Mouse (Mus musculus) cerebellum, postnatal 25 days (tissue): ENCODE data around the gene Psmc3ip.

Experiments used
- DNase-seq, 2 experiments: peaks; one replicate each; pipeline ENCODE4 v3.0.0; 2021; ENCODE audit warnings: mixed read lengths in 2 of 2

The Psmc3ip gene

DNA sequence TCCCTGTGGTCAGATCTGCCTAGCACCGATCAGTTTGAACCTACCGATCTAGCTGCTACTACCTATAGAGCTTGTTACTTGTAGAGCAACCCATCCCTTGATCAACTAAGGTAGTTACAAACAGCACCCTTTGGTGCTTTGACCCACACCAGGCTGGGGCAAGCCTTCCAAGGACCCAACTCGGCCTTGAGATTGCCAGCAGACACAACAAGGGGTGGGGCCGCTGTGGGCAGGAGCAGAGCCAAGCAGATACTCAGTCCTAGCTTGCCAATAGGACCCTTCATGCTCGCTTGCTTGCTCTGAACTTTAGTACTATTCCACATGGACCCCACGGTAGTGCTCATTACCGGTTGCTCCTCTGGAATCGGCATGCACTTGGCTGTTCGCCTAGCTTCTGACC is 17.1 kb downstream of the Psmc3ip start, which contains the start of gene Hsd17b1:
TSS of gene Hsd17b1 (plus strand) at position 291 of the 400 bp plus-strand sequence.
- DNase-seq, result no peak

DNA sequence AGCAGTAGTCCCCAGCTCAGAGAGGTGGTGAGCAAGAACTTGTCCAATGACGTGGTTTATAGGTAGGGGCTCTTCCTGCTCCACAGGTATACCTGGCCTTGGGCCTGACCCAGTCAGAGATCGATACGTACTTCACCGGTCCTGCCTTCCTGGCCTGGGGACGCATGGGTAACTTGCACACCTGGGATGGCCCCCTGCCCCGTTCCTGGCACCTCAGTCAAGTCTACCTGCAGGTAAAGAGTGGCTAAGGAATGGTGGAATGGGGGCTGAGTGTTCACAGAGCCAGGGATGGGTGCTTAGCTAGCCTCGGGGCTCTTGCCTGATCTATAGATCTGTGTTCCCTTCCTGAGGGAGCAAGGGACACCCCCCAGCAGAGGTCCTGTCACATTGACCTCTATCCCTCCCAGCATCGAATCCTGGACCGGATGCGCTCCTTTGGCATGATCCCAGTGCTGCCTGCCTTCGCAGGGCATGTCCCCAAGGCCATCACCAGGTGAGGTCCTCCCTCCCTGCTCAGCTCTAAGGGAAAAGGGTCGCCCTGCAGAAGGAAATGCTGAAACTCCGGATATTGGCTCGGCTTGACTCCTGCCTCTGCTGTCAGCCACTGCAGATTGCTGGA is 23.3 kb downstream of the Psmc3ip start:
- peak in 1 of 2 experiments; percentile 38 for DNase-seq

DNA sequence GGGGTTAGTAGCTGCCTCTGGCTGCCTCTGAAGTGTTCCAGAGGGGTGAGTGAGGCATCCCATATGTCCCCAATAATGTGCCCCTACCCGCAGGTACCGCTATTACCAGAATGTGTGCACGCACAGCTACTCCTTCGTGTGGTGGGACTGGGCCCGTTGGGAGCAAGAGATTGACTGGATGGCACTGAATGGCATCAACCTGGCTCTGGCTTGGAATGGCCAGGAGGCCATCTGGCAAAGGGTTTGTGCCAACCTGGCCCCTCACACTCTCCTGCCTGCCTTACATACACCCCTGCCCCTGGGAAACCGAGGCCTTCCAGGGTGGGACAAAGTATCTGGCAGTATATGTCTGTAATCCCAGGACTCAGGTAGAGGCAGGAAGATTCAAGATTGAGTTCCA is 24.2 kb downstream of the Psmc3ip start:
- DNase-seq, result peak in 1 of 2 experiments; percentile 52

DNA sequence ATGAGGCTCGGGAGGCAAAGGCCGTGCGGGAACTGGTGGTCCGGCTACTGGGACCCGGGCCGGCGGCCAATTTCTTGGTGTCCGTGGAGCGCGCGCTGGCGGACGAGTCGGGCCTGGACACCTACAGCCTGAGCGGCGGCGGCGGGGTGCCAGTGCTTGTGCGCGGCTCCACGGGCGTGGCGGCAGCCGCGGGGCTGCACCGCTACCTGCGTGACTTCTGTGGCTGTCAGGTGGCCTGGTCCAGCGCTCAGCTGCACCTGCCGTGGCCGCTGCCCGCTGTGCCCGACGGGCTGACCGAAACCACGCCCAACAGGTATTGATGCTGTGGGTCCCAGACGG is 25.1 kb downstream of the Psmc3ip start:
- DNase-seq, result no peak

DNA sequence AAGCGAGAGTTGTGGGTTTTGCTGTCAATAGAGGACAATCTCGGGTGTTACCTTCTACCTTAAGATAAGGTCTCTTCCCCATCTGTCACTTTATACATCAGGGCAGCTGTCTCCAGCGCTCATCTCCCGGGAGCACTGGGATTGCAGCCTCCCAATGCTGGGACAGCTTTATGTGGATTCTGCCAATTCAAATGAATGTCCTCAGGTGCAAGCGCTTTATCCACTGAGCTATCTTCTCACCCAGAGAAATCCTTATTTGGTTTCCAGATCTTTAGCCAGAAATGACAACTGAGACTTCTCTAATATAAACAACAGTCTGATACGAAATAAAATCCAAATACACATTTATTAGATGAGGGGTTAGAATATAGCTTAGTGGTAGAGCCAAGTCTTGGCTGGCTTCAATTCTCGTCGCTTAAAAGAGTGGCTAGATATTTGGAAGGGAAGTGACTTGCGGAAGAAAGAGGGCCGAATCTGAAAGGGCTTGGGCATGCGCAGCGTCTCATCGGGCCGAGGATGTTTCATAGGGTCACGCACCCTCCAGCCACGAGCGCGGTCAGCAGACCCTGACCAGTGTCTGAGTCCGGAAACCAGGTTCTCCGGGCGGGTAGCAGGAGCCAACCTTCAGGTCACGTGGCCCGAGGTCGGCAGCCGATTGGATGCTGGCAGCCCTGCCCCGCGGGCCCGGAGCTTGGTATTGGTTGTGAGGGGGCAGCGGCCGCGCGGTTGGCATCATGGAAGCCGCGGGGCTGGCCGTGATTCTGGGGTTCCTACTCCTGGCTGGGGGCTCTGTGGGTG is 25.6 kb downstream of the Psmc3ip start, which contains the start of gene Naglu:
TSS of gene Naglu (plus strand) at position 622 of the 798 bp plus-strand sequence.
- peak; percentile 97 to 98 for DNase-seq

DNA sequence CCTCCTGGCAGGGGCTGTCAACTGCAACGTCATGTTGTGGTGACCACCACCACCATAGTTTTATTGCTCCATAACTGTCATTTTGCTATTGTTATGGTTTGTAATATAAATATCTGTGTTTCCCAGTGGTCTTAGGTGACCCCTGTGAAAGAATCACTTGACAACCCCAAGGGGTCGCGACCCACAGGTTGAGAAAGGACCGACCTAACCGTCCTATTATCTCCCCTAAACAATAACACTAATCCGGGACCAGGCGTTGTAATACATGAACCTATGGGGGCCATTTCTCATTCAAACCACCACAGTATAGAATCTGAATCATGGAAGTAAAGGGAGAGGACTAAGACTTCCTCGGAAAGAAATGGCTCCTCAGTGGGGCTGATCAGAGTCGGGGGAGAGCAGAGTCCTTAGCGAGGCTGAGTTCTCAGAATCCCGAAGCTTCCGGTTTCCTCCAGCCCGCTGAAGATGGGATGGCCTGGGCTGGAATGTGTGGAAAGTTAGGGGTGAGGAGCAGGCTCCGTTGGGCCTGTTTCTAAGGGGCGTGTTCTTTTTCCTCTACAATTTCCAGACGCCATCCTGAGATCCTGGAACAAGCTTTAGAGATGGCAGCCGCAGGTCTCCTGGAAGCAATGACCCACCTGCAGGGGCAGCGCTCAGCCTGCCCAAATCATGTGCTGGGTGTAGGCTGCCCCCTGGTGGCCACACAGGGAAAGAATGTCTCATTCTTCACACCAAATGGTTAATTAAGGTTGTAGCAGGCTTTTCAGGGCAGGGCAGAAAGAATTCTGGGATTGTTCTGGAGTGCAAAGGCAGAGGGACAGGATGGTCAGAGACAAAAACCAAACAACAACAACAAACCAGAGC is 28.5 kb downstream of the Psmc3ip start:
- DNase-seq, result peak; percentile 91 to 94

DNA sequence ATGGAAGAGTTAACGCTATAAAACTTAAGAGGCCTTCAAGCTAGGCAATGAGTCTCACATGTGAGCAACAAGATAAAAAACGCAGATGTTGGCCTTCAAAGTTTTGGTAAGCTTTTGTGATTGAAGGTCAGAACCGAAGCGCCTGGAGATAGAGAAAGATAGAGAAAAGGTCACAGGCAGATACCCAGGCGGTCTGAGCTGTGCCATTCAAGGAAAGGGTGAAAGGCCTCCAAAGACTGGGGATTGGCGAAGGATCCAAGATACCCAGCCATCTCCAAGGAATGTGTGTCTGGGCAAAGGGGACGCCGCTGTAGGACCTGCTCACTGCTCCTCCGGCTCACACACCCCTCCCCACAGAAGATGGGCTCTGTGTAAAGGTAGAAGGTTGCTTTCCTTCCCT is 30.2 kb downstream of the Psmc3ip start:
- no peak for DNase-seq

DNA sequence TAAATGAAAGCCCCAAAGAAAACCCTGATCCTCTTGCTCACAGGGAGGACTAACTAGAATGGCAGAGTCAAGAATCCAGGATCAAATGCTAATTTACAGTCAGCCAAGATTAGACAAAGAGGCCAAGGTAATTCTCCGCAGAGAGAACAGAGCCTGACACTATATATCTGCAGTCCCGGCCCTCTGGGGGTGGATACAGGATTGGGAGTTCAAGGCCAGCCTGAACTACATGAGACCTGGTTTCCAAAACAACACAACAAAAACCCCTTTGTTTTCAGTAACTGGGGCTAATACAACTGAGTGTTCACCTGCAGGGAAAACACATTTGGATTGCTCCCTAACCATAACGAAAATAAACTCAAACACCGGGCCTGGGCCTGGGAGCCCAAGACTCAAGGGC is 30.8 kb downstream of the Psmc3ip start:
- no peak for DNase-seq

DNA sequence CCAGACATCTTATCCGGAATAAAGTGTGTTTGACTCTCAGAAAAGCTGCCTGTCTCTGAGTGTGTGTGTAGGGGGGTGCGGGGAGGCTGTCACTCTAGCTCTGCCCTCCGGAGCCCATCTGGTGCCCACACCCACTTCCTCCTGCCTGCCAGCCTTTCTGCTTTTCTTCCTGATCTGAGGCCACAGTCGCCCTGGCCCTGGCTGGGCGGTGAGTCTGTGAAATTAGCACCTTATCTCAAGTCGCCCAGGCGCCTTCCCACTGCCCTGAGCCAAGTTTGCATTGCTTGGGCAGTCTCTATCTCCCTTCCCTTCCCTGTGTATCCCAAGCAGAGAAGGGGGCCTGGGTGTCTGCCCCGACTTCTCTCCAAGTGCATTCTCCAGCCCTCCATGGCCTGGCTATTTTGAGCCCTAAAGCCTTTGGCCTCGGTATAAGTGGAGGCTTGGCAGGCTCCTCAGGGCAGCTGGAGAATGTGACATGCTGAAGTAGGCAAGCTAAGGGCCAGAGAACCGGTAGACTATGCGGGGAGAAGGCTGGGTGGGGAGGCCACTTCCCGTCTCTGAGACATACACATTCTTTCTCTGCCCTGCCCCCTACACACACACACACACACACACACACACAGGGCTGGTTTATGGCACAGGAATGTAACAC is 31.4 kb downstream of the Psmc3ip start:
- DNase-seq, result peak; percentile 76 to 79

DNA sequence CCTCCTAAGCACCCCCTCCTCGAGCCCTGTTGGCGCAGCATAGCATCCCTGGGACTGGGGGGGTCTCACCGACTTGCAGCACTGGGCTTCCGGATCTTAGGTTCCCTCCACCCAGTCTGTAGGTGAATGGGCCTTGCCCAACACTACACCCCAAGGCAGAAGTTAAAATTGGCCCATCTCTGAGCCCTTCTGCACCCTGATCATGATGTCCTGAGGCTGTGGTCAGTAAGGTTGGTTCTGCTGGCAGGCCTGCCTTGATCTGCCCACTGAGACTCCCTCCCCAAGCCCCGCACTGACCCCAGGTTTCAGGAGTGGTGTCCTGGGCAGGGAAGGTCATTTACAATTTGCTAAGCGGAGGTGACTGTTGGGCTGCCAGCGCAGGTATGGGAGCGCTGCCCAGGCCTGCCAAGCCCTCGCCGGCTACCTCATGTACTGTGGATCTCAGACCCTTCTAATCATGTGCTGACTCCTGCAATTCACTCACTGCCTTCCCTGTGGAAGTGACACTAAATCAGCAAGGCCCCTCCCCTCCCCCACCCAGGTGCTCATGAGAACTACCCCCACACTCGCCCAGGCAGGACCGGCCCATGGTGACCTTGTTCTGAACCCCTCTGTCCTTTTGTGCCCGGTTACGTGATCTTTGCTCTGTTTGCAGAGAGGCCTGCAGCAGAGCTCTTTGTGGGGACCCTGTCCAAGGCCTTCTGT is 32.1 kb downstream of the Psmc3ip start:
- peak in 1 of 2 experiments; percentile 54 for DNase-seq

DNA sequence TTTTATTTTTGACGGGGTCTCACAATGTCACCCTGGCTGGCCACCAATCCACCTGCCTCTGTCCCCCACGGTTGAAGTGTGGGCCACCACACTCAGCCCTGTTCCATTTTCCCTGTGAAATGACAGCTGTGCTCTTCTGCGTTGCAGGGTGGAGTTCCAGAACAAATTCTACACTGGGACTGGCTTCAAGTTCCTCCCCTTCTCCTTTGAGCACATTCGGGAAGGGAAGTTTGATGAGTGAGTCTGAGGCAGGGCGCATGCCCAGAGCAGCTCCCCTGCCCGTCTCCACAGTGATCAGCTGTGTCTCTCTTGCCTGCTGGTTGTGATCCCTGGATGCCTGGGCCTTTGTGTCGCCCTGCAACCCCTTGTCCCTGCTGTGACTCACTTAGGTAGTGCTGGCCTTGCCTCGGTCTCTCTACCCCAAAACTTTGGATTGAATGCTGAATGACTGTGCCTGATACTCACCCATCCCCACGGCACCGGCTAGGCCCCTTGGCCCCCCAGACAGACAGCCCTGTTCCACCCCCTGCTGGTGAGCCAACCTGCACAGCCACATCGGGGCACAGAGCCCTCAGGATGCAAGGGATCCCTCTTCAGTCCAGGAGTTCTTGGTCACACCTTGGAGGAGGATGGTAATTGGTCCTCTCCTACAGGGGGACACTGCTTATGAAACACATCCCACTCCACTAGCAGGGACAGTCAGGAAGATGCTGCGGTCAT is 32.9 kb downstream of the Psmc3ip start:
- peak in 1 of 2 experiments; percentile 40 for DNase-seq

DNA sequence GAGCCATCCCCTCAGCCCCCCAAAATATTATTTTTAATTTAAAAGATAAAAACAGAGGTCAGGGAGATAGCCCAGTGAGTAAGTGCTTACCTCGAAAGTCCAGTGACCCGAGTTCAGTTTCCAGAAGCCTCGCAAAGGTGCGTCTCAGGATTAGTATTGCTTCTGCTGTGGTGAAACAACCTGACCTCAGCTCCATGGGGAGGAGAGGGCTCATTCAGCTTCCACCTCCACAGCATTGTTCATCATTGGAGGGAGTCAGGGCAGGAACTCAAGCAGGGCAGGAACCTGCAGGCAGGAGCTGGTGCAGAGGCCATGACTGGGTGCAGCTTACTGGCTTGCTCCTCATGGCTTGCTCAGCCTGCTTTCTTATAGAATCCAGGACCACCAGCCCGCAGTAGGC is 34.2 kb downstream of the Psmc3ip start:
- no peak for DNase-seq

DNA sequence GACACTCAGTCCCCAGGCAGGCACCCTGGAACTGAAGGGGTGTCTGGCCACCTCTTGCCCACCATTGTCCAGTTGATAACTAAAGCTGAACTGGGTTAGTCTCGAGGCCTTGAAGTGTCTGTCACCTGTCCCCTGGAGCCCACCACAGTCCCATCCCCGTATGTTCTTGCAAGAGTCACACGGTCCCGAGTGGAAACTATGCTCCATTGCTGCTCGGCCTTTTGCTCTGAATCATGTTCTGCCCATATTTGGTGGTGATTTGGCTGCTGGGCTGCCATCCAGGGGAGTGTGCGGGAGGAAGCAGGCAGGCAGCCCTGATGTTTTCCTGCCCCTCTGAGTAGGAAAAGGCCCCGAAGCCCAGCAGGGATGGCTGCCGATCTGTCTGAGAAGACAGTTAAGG is 35.1 kb downstream of the Psmc3ip start:
- peak; percentile 74 to 83 for DNase-seq

DNA sequence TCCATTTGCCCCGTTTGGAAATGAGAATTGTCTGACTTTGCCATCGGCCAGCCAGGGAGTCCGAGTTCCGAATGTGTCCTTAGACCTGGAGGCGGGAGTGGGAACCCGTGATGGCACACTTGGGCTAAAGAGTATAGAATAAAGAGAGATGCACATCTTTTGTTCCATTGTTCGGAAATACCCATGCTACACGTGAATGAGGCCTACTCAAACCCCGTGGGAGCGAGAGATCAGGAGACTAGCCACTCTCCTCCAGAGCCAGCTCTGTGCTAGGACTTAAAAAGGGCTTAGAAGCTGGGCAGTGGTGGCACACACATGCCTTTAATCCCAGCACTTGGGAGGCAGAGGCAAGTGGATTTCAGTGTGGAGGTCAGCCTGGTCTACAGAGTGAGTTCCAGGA is 35.8 kb downstream of the Psmc3ip start:
- no peak for DNase-seq

DNA sequence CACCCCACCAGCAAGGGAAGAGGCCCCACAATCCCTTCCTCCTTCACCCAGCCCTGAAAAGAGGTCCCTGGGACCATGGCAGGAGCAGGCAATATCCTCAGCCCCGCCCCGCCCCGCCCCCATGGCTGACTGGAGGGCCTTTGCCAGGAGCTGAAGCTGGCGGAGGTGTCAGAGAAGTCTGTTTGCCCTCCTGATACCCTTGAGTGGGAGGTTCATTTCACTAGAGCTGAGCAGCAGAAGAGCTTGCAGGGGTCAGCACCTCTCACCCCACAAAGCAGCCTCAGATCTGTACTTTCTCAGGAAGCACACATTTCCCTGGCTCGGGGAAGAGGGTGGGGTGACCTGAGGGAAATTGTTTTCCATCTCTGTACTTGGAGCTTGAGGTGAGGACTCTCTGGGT is 36.5 kb downstream of the Psmc3ip start:
- no peak for DNase-seq

DNA sequence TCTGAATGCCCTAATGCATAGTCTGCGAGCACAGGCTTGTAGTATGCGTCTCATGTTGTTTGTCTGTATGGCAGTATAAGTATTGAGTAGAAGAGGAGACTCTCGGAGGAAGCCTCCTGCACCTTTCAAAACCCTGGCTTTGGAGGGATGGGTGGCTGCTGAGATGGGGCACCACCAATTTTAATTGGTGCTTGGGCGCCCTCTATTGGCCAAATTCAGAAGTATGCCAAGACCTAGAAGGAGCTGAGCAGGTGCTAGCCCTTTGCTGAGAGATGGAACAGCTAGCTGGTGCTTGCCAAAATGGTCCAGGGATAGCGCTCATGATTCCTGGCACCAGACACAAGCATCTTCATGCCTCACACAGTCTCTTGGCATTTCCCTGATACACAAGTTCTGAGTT is 37.4 kb downstream of the Psmc3ip start:
- peak; percentile 90 to 95 for DNase-seq

DNA sequence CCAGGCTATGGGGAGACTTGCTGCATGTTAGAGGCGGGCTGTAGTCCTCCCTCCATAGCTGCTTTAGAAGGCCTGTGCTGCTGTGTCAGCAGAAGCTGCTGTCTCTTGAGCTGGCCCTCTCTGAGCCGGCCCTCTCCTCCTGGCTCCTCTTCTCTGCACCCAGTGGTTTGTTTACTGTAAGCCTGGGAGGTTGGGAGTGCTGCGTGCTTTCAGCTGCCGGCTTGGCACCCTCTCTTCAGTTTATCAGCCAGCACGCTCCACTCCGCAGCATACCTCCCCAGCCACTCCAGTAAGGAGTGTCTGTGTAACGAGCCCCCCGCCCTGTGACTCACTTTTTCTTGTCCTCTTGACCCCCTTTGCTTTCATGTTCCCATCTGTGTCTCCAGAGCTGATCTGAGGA is 38.4 kb downstream of the Psmc3ip start:
- DNase-seq, result no peak

DNA sequence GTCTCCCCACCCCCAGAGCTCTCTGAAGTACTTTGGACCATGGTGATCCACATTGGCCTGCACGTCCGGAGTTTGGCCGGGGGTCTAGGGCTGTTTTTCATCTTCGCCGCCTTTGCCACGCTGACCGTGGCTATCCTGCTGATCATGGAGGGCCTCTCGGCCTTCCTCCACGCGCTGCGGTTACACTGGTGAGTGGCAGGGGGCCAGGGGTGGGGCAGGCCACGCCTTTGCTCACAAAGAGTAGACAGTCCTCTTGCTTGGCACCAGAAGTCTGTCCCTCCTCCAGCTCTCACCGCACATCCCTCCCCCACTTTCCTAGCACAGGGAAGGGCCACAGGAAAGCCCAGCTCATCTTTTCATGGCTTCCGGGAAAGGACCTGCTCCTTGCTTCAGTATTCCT is 39.8 kb downstream of the Psmc3ip start:
- DNase-seq, result peak in 1 of 2 experiments; percentile 48

DNA sequence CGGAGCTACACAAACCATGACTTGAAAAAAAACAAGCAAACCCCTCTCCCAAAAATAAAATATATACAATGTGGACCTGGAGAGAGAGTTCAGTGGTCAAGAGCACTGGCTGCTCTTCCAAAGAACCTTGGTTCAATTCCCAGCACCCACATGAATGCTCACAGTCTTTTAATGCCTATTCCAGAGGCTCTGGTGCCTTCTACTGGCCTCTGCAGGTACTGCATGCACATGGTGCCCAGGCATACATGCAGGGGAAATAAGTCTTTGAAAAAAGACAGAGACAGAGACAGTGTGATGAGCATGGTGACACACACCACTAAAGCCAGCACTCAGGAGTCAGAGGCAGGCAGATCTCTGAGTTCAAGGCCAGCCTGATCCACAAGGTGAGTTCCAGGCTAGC is 41.3 kb downstream of the Psmc3ip start:
- DNase-seq, result no peak

DNA sequence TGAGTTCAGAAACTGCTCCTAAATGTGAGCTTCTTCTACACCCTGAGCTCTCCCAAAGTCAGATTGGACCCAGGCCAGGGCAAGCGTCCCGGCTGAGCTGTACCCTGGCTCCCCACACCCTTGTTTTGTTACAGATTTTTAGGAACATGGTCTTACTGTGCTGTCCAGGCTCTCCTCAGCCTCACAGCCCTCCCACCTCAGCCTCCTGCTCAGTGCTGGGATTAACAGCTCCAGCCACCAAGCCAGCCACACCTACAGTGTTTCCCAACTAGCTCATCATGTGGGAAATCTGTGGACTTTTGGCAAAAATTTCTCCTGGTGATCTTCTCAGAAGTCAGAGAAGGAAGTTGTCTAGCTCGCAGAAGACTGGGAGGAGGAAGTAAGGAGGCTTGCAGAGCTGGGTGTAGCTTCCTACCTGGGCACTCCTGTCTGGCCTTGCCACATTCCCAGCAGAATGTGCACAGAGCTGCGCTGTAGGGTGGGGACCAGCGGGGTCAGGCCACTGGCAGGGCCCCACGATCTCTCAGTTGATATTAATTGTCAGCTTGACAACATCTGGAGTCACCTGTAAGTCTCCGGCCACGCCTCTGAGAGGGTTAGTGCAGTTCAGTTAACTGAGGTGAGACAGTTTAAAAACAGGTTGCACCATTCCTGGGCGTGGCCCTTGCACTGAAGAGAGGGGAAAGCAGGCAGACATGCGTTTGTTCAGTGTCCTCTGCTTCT is 42.3 kb downstream of the Psmc3ip start:
- no peak for DNase-seq

DNA sequence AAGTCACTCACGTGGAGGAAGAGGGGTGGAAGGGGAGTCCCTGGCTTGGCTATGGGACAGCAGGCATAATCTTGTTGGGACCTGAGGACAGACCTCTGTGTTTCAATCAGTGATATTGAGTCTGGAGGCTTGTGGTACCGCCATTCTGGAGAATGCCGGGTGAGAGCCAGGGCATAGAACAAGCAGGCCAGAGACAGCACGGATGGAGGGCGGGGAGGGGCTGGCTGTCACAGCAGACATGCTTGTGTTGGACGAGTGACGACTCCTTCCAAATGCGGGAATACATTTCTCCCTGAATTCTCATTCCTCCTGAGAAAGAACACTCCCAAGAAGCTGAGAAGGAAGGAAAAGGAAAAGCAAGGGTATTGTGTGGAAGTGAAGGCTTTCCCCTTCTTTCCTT is 43.6 kb downstream of the Psmc3ip start:
- DNase-seq, result peak in 1 of 2 experiments; percentile 63
